Mouse (Mus musculus) heart, embryonic 16.5 days (tissue): Measurements from ENCODE around the gene Pde4b. TPM values are rescaled to one million over a fixed set of nuclear protein-coding genes. Genes with fewer than 3 reads are reported as not detected.
A peak's percentile ranks its signal among the peaks of the same experiment; 100 is the strongest.
"Not testable (repeated sequence)": the region's sequence is repeated elsewhere in the genome, so short reads cannot be mapped to it uniquely, and the experiment has no call there.

Source experiments
- ATAC-seq: fragments of 200-750 bp; cut with Nextera tagmentation; replicated peaks from 2 replicates; pipeline ENCODE4 v1.8.0; 2017; ENCODE audit warnings: moderate number of reproducible peaks; ENCODE audit not compliant: insufficient read depth, low FRiP score; ENCODE audit errors: extremely low read depth
- H3K27ac ChIP-seq: fragments of 300-500 bp; sonication (generic); 2 replicates; pipeline ENCODE4 v1.5.1; 2014; ENCODE audit warnings: mild to moderate bottlenecking, low read length, control low read depth, moderate library complexity
- H3K27me3 ChIP-seq: fragments of 300-500 bp; sonication (generic); 2 replicates; pipeline ENCODE4 v1.6.1; 2014; ENCODE audit warnings: low read length, mixed read lengths; ENCODE audit not compliant: control insufficient read depth, insufficient read depth
- H3K36me3 ChIP-seq: fragments of 300-500 bp; sonication (generic); 2 replicates; pipeline ENCODE4 v1.6.1; 2014; ENCODE audit not compliant: control insufficient read depth, insufficient read depth
- H3K4me1 ChIP-seq: fragments of 300-500 bp; sonication (generic); 2 replicates; pipeline ENCODE4 v1.6.1; 2014; ENCODE audit warnings: low read length, mixed read lengths; ENCODE audit not compliant: control insufficient read depth, insufficient read depth
- H3K4me2 ChIP-seq: fragments of 300-500 bp; sonication (generic); 2 replicates; pipeline ENCODE4 v1.6.1; 2014; ENCODE audit warnings: low read depth, mild to moderate bottlenecking, control low read depth, low read length
- H3K4me3 ChIP-seq: fragments of 300-500 bp; sonication (generic); 2 replicates; pipeline ENCODE4 v1.5.1; 2014; ENCODE audit warnings: mild to moderate bottlenecking, control low read depth, low read length
- H3K9ac ChIP-seq: fragments of 300-500 bp; sonication (generic); 2 replicates; pipeline ENCODE4 v1.6.1; 2014; ENCODE audit warnings: low read length, control low read depth
- H3K9me3 ChIP-seq: fragments of 300-500 bp; sonication (generic); replicated peaks from 2 replicates; pipeline ENCODE4 v1.6.1; 2016; ENCODE audit warnings: low read length; ENCODE audit not compliant: control insufficient read depth
- WGBS: fragments of 180-500 bp; shearing (Covaris S2); extraction: QIAGEN DNeasy Blood & Tissue Kit; methylation state at CpG from one replicate; pipeline ENCODE4 v1.1.7; 2014; 5-methylcytosine and 5-hydroxymethylcytosine counted together
- polyA plus RNA-seq: library from polyadenylated mRNA; unstranded; fragments of >200 nt; fragmentation: Nextera tagmentation; extraction: Ambion mirVana; gene quantifications from 2 replicates; pipeline ENCODE4 v1.2.1, GENCODE M21; 2015

Pde4b gene
- polyA plus RNA-seq, 1 experiment from 2014 or later: 28.4 TPM

DNA sequence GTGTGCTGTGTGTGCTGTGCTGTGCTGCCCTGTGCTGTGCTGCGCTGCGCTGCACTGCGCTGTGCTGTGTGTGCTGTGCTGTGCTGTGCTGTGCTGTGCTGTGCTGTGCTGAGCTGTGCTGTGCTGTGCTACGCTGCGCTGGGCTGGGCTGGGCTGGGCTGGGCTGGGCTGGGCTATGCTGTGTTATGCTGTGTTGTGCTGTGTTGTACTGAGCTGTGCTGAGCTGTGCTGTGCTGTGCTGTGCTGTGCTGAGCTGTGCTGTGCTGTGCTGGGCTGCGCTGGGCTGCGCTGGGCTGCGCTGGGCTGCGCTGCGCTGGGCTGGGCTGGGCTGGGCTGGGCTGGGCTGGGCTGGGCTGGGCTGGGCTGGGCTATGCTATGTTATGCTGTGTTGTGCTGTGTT is 406.9 kb downstream of the Pde4b start:
- not testable (repeated sequence) for ATAC-seq, H3K4me3 ChIP-seq, H3K27ac ChIP-seq, H3K27me3 ChIP-seq, H3K9me3 ChIP-seq, H3K4me2 ChIP-seq, H3K9ac ChIP-seq
- Histone ChIP-seq H3K36me3 (peaks cover 11% of the 10 kb centered on the region), H3K4me1 (peaks cover 20% of the 10 kb centered on the region)
- WGBS: 94% methylated on average over 10 of the region's 10 CpGs

- Histone ChIP-seq H3K36me3 (peaks cover 11% of the 10 kb centered on the region), H3K4me1 (peaks cover 20% of the 10 kb centered on the region), H3K27me3 (no peaks in the 10 kb centered on the region), H3K27ac (peak overlapping the region; percentile 66), H3K4me2 (no peak overlapping the region), H3K9me3 (no peaks in the 10 kb centered on the region), H3K4me3 (no peak overlapping the region), H3K9ac (no peak overlapping the region)
- no peak for ATAC-seq
- WGBS: 54% methylated on average over 5 of the region's 5 CpGs
Observed at GRCm38 (mm10) chr4:102495001-102495400, 407.7 kb downstream of the Pde4b start.

- no peaks in the 10 kb centered on the region for H3K9me3 ChIP-seq
- H3K27ac ChIP-seq: peak overlapping the region; percentile 66
- H3K36me3 ChIP-seq: peaks cover 11% of the 10 kb centered on the region
- H3K4me1 ChIP-seq: peaks cover 20% of the 10 kb centered on the region
- H3K9ac ChIP-seq: no peak overlapping the region
- H3K4me2 ChIP-seq: no peak overlapping the region
- H3K27me3 ChIP-seq: no peaks in the 10 kb centered on the region
- WGBS: 49% methylated on average over 5 of the region's 5 CpGs
- no peak for ATAC-seq
- no peak overlapping the region for H3K4me3 ChIP-seq
Observed at GRCm38 (mm10) chr4:102495474-102495873, 408.1 kb downstream of the Pde4b start.

DNA sequence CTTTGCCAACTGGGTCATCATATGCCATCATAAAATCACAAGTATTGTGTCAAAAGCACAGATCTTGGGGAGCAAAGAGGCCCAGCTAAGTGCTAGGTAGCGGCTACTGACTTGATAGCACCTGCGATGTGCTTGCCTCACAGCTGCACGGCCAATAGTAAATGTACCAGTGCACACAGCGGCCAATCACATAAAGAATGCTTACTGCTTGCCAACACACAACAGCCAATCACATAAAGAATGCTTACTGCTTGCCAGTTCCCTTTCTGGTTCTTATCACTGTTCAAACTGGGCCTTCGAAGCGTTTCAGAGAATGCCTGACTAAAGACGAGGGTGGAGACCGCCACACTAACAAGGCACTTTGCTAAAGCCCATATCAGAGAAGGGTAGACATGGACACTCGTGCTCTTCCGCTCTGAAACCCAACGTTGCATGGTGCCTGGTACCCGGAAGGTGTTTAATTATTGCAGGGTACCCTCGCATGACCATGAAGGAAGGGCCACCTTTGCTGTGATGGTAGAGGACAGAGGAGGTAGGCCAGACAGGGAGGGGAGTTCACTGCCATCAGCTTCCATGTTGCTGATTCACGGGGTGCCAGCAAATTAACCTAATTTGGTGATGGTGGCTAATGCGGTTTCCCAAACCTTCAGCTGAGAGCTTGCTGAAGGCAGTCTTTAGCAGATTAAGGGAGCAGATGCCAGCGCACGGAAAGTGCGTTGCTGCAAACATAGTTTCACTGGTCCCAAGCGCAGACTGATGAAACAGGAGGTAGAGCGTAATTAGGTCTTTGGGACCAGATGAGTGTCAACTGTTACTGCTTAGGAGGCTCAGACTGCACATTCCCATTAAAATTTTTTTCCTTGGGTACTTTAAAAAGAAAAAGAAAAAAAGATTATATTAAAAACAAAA is 409.2 kb downstream of the Pde4b start:
- Histone ChIP-seq H3K27ac (peak overlapping the region; percentile 60; the same call in 1 of the 2 replicates), H3K4me3 (no peak overlapping the region), H3K36me3 (peaks cover 9% of the 10 kb centered on the region; the same call in 1 of the 2 replicates), H3K27me3 (no peaks in the 10 kb centered on the region), H3K9me3 (no peaks in the 10 kb centered on the region), H3K4me2 (0 out of 2 replicates have a peak overlapping the region, but pooled peaks have one; percentile 4), H3K9ac (no peak overlapping the region), H3K4me1 (peaks cover 20% of the 10 kb centered on the region)
- ATAC-seq: peak; percentile 57; the same call in 1 of the 2 replicates
- WGBS: 69% methylated on average over 20 of the region's 20 CpGs

DNA sequence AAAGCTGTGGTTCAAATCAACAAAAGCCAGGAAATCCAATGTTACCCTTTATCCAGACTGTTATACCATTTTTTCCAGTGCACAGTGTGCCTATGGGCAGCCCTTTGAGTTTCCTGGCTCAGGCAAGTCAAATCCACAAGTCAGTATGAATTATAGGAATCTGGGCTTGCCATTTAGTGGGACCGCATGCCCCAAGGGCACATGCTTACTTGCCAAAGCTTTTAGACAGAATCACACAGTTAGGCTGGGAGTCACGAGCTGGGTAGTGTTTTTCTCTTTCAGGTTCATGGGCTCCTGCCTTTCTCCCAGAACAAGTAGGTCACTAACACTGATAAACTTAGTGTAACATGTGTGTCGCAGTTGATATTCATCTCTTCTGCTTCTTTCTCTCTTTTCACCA is 409.9 kb downstream of the Pde4b start:
- Histone ChIP-seq H3K36me3 (peaks cover 9% of the 10 kb centered on the region; the same call in 1 of the 2 replicates), H3K4me3 (no peak overlapping the region), H3K4me2 (no peak overlapping the region), H3K27ac (no peak overlapping the region), H3K27me3 (no peaks in the 10 kb centered on the region), H3K4me1 (peaks cover 20% of the 10 kb centered on the region), H3K9ac (no peak overlapping the region), H3K9me3 (no peaks in the 10 kb centered on the region)
- no peak for ATAC-seq
- WGBS: 96% methylated on average over 3 of the region's 3 CpGs

- no peaks in the 10 kb centered on the region for H3K9me3 ChIP-seq
- peaks cover 9% of the 10 kb centered on the region; the same call in 1 of the 2 replicates for H3K36me3 ChIP-seq
- no peak overlapping the region for H3K9ac ChIP-seq
- H3K4me3 ChIP-seq: no peak overlapping the region
- no peaks in the 10 kb centered on the region for H3K27me3 ChIP-seq
- no peak for ATAC-seq
- H3K27ac ChIP-seq: no peak overlapping the region
- 63% methylated on average over 4 of the region's 4 CpGs for WGBS
- no peak overlapping the region for H3K4me2 ChIP-seq
- H3K4me1 ChIP-seq: peaks cover 20% of the 10 kb centered on the region
Observed at GRCm38 (mm10) chr4:102498169-102498919, 411.0 kb downstream of the Pde4b start.

- no peak overlapping the region for H3K9ac ChIP-seq
- no peak for ATAC-seq
Observed at GRCm38 (mm10) chr4:102498920-102499316, 411.6 kb downstream of the Pde4b start.

DNA sequence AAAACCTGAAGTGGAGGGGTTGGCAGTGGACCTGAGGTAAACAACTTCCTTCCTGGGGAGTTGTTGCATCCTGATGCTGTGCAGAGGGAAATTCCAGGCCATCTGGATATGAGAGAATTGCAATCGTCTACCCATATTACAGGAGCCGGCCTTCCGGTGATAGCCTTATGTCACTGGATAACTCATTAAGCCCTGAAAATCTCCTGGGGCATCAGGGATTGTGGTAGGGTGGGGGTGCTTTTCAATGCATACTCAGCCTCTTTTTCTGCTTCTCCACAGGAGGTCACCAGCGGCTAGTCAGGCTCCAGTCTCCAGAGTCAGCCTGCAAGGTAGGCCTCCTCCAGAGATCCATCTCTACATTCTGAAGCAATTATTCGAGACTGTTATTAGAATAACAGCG is 418.4 kb downstream of the Pde4b start:
- H3K36me3 ChIP-seq: peaks cover 6% of the 10 kb centered on the region
- H3K27ac ChIP-seq: no peak overlapping the region; the same call in 1 of the 2 replicates
- no peaks in the 10 kb centered on the region for H3K9me3 ChIP-seq
- ATAC-seq: no peak; the same call in 1 of the 2 replicates
- peaks cover 19% of the 10 kb centered on the region for H3K4me1 ChIP-seq
- WGBS: 51% methylated on average over 6 of the region's 6 CpGs
- H3K4me2 ChIP-seq: no peak overlapping the region
- no peaks in the 10 kb centered on the region for H3K27me3 ChIP-seq
- no peak overlapping the region for H3K4me3 ChIP-seq
- H3K9ac ChIP-seq: no peak overlapping the region

More at GRCm38 (mm10) chr4:102498920-102499316, 411.6 kb downstream of the Pde4b start:
- peaks cover 20% of the 10 kb centered on the region for H3K4me1 ChIP-seq
- H3K9me3 ChIP-seq: no peaks in the 10 kb centered on the region
- H3K27ac ChIP-seq: no peak overlapping the region
- 71% methylated on average over 1 of the region's 1 CpGs for WGBS
- H3K27me3 ChIP-seq: no peaks in the 10 kb centered on the region
- H3K36me3 ChIP-seq: peaks cover 9% of the 10 kb centered on the region; the same call in 1 of the 2 replicates
- H3K4me2 ChIP-seq: no peak overlapping the region
- H3K4me3 ChIP-seq: no peak overlapping the region
